Mouse (Mus musculus) hindbrain, embryonic 15.5 days (tissue): ENCODE data around the gene Mapkap1. TPM values are rescaled to one million over a fixed set of nuclear protein-coding genes. Genes with fewer than 3 reads are reported as not detected.
"Not testable (repeated sequence)": the region's sequence is repeated elsewhere in the genome, so short reads cannot be mapped to it uniquely, and the experiment has no call there.

Source experiments
- ATAC-seq: fragments of 200-750 bp; cut with Nextera tagmentation; 2 replicates; pipeline ENCODE4 v1.8.0; 2017; ENCODE audit warnings: low read depth, moderate number of reproducible peaks, moderate TSS enrichment; ENCODE audit not compliant: low FRiP score
- H3K27ac ChIP-seq: fragments of 300-500 bp; sonication (generic); replicated peaks from 2 replicates; pipeline ENCODE4 v1.5.1; 2015; ENCODE audit warnings: mild to moderate bottlenecking, inconsistent platforms
- H3K27me3 ChIP-seq: fragments of 300-500 bp; sonication (generic); 2 replicates; pipeline ENCODE4 v1.6.1; 2015; ENCODE audit warnings: control low read depth, inconsistent platforms
- H3K36me3 ChIP-seq: fragments of 300-500 bp; sonication (generic); 2 replicates; pipeline ENCODE4 v1.6.1; 2015; ENCODE audit warnings: control low read depth, inconsistent platforms
- H3K4me1 ChIP-seq: fragments of 300-500 bp; sonication (generic); replicated peaks from 2 replicates; pipeline ENCODE4 v1.6.1; 2015; ENCODE audit warnings: control low read depth, inconsistent platforms
- H3K4me2 ChIP-seq: fragments of 300-500 bp; sonication (generic); 2 replicates; pipeline ENCODE4 v1.6.1; 2015; ENCODE audit warnings: moderate library complexity, mild to moderate bottlenecking, inconsistent platforms
- H3K4me3 ChIP-seq: fragments of 300-500 bp; sonication (generic); 2 replicates; pipeline ENCODE4 v1.5.1; 2015; ENCODE audit warnings: mild to moderate bottlenecking, inconsistent platforms
- H3K9ac ChIP-seq: fragments of 300-500 bp; sonication (generic); 2 replicates; pipeline ENCODE4 v1.6.1; 2015; ENCODE audit warnings: inconsistent platforms
- H3K9me3 ChIP-seq: fragments of 300-500 bp; sonication (generic); 2 replicates; pipeline ENCODE4 v1.6.1; 2016; ENCODE audit warnings: control low read depth, inconsistent platforms
- WGBS: fragments of 180-500 bp; shearing (Covaris S2); methylation state at CpG from one replicate; pipeline ENCODE4 v1.1.7; 2015; 5-methylcytosine and 5-hydroxymethylcytosine counted together
- polyA plus RNA-seq: library from polyadenylated mRNA; unstranded; fragments of >200 nt; fragmentation: Nextera tagmentation; extraction: Ambion mirVana; gene quantifications from 2 replicates; pipeline ENCODE4 v1.2.1, GENCODE M21; 2015

Gene Mapkap1
- polyA plus RNA-seq, 1 experiment from 2014 or later, result 98.3 TPM

- 49% methylated on average over 4 of the region's 4 CpGs for WGBS
- Histone ChIP-seq H3K4me2 (no peak overlapping the region), H3K27me3 (no peaks in the 10 kb centered on the region), H3K4me3 (no peak overlapping the region), H3K9me3 (no peaks in the 10 kb centered on the region), H3K27ac (no peak overlapping the region), H3K36me3 (0 out of 2 replicates have a peak, but pooled peaks cover 2% of the 10 kb centered on the region), H3K4me1 (peaks cover 11% of the 10 kb centered on the region), H3K9ac (no peak overlapping the region)
- no peak for ATAC-seq
These were observed 42.2 kb downstream of the Mapkap1 start for GRCm38 (mm10) chr2:34448756-34449155.

GRCm38 (mm10) chr2:34462490-34462889 is 55.9 kb downstream of the Mapkap1 start:
- Histone ChIP-seq H3K27me3 (no peaks in the 10 kb centered on the region), H3K4me1 (no peaks in the 10 kb centered on the region), H3K4me3 (no peak overlapping the region), H3K4me2 (no peak overlapping the region), H3K36me3 (no peaks in the 10 kb centered on the region), H3K9ac (no peak overlapping the region), H3K9me3 (no peaks in the 10 kb centered on the region), H3K27ac (no peak overlapping the region)
- ATAC-seq, result no peak
- WGBS, result 78% methylated on average over 3 of the region's 3 CpGs

GRCm38 (mm10) chr2:34468559-34469141 is 62.1 kb downstream of the Mapkap1 start:
- 79% methylated on average over 7 of the region's 7 CpGs for WGBS
- no peak for ATAC-seq

GRCm38 (mm10) chr2:34469324-34469723 is 62.8 kb downstream of the Mapkap1 start:
- no peak for ATAC-seq
- Histone ChIP-seq H3K4me2 (no peak overlapping the region), H3K4me1 (peaks cover 11% of the 10 kb centered on the region; the same call in 1 of the 2 replicates), H3K9me3 (no peaks in the 10 kb centered on the region), H3K27me3 (no peaks in the 10 kb centered on the region), H3K36me3 (no peaks in the 10 kb centered on the region), H3K9ac (no peak overlapping the region), H3K27ac (no peak overlapping the region), H3K4me3 (no peak overlapping the region)
- 99% methylated on average over 5 of the region's 5 CpGs for WGBS

More at GRCm38 (mm10) chr2:34468559-34469141, 62.1 kb downstream of the Mapkap1 start:
- Histone ChIP-seq H3K9ac (no peak overlapping the region), H3K27ac (no peak overlapping the region), H3K4me3 (no peak overlapping the region), H3K9me3 (no peaks in the 10 kb centered on the region), H3K36me3 (no peaks in the 10 kb centered on the region), H3K4me1 (peaks cover 10% of the 10 kb centered on the region; the same call in 1 of the 2 replicates), H3K27me3 (no peaks in the 10 kb centered on the region), H3K4me2 (no peak overlapping the region)

GRCm38 (mm10) chr2:34473775-34474174 is 67.2 kb downstream of the Mapkap1 start:
- Histone ChIP-seq H3K9ac (no peak overlapping the region), H3K27ac (no peak overlapping the region; the same call in 1 of the 2 replicates), H3K4me1 (peaks cover 17% of the 10 kb centered on the region; the same call in 1 of the 2 replicates), H3K9me3 (no peaks in the 10 kb centered on the region), H3K4me3 (no peak overlapping the region), H3K36me3 (no peaks in the 10 kb centered on the region), H3K4me2 (no peak overlapping the region), H3K27me3 (no peaks in the 10 kb centered on the region)
- ATAC-seq, result no peak
- 49% methylated on average over 3 of the region's 3 CpGs for WGBS

GRCm38 (mm10) chr2:34481401-34481800 is 74.8 kb downstream of the Mapkap1 start:
- H3K36me3 ChIP-seq, result no peaks in the 10 kb centered on the region
- H3K9me3 ChIP-seq, result no peaks in the 10 kb centered on the region
- H3K4me3 ChIP-seq, result no peak overlapping the region
- peak overlapping the region; percentile 68 for H3K27ac ChIP-seq
- 37% methylated on average over 4 of the region's 4 CpGs for WGBS
- 0 out of 2 replicates have a peak overlapping the region, but pooled peaks have one; percentile 8 for H3K9ac ChIP-seq
- no peak for ATAC-seq
- H3K27me3 ChIP-seq, result no peaks in the 10 kb centered on the region
- peaks cover 28% of the 10 kb centered on the region for H3K4me1 ChIP-seq
- no peak overlapping the region for H3K4me2 ChIP-seq

- ATAC-seq, result no peak
- Histone ChIP-seq H3K9ac (no peak overlapping the region), H3K27ac (no peak overlapping the region), H3K36me3 (no peaks in the 10 kb centered on the region), H3K9me3 (no peaks in the 10 kb centered on the region), H3K4me2 (no peak overlapping the region), H3K4me3 (no peak overlapping the region), H3K27me3 (no peaks in the 10 kb centered on the region), H3K4me1 (peaks cover 28% of the 10 kb centered on the region)
- WGBS, result 64% methylated on average over 3 of the region's 3 CpGs
These were observed 75.5 kb downstream of the Mapkap1 start for GRCm38 (mm10) chr2:34482102-34482501.

GRCm38 (mm10) chr2:34482531-34482930 is 76.0 kb downstream of the Mapkap1 start:
- no peak for ATAC-seq
- Histone ChIP-seq H3K9me3 (no peaks in the 10 kb centered on the region), H3K4me1 (peaks cover 26% of the 10 kb centered on the region), H3K9ac (no peak overlapping the region), H3K27me3 (no peaks in the 10 kb centered on the region), H3K36me3 (no peaks in the 10 kb centered on the region), H3K27ac (no peak overlapping the region), H3K4me3 (no peak overlapping the region), H3K4me2 (no peak overlapping the region)
- WGBS, result 56% methylated on average over 3 of the region's 3 CpGs

GRCm38 (mm10) chr2:34487281-34487680 is 80.7 kb downstream of the Mapkap1 start:
- Histone ChIP-seq H3K4me2 (no peak overlapping the region), H3K27ac (no peak overlapping the region), H3K4me3 (no peak overlapping the region), H3K4me1 (peaks cover 6% of the 10 kb centered on the region), H3K36me3 (no peaks in the 10 kb centered on the region), H3K9me3 (no peaks in the 10 kb centered on the region), H3K9ac (no peak overlapping the region), H3K27me3 (no peaks in the 10 kb centered on the region)
- 82% methylated on average over 7 of the region's 7 CpGs for WGBS
- ATAC-seq, result no peak

- Histone ChIP-seq H3K4me1 (no peaks in the 10 kb centered on the region), H3K36me3 (no peaks in the 10 kb centered on the region), H3K4me2 (no peak overlapping the region), H3K4me3 (no peak overlapping the region), H3K27ac (no peak overlapping the region), H3K27me3 (no peaks in the 10 kb centered on the region), H3K9ac (no peak overlapping the region), H3K9me3 (no peaks in the 10 kb centered on the region)
- 40% methylated on average over 3 of the region's 3 CpGs for WGBS
- ATAC-seq, result no peak
These were observed 97.6 kb downstream of the Mapkap1 start for GRCm38 (mm10) chr2:34503975-34504730.

- H3K4me3 ChIP-seq, H3K9me3 ChIP-seq, H3K27ac ChIP-seq, H3K9ac ChIP-seq, H3K4me2 ChIP-seq, H3K4me1 ChIP-seq, ATAC-seq, H3K27me3 ChIP-seq, H3K36me3 ChIP-seq: not testable (repeated sequence)
- WGBS, result 100% methylated on average over 2 of the region's 2 CpGs
These were observed 99.6 kb downstream of the Mapkap1 start for GRCm38 (mm10) chr2:34506162-34506561.

GRCm38 (mm10) chr2:34509856-34510255 is 103.3 kb downstream of the Mapkap1 start:
- no peak for ATAC-seq
- Histone ChIP-seq H3K9ac (no peak overlapping the region), H3K4me1 (no peaks in the 10 kb centered on the region), H3K4me3 (no peak overlapping the region), H3K36me3 (no peaks in the 10 kb centered on the region), H3K27me3 (no peaks in the 10 kb centered on the region), H3K4me2 (no peak overlapping the region), H3K9me3 (no peaks in the 10 kb centered on the region), H3K27ac (no peak overlapping the region)
- 82% methylated on average over 5 of the region's 5 CpGs for WGBS
